Mouse (Mus musculus): ENCODE results near the gene Fam13c.
"Not testable (repeated sequence)": the region's sequence is repeated elsewhere in the genome, so short reads cannot be mapped to it uniquely, and the experiment has no call there.

Fam13c gene

GRCm38 (mm10) chr10:70439676-70440521, at the start of gene Fam13c:
Fam13c (plus strand) TSS chr10:70440481.
- DNase-seq: peak; percentile 37

- DNase-seq: peak; percentile 75
Measured at GRCm38 (mm10) chr10:70395900-70396299, 44.4 kb upstream of the Fam13c start.

GRCm38 (mm10) chr10:70398224-70398623, 42.1 kb upstream of the Fam13c start:
- DNase-seq: peak; percentile 69

- DNase-seq: no peak
Measured at GRCm38 (mm10) chr10:70402006-70402405, 38.3 kb upstream of the Fam13c start.

- DNase-seq: no peak
Measured at GRCm38 (mm10) chr10:70402711-70403110, 37.6 kb upstream of the Fam13c start.

- no peak for DNase-seq
Measured at GRCm38 (mm10) chr10:70417811-70418486, 22.3 kb upstream of the Fam13c start.

- no peak for DNase-seq
Measured at GRCm38 (mm10) chr10:70419282-70420264, 20.7 kb upstream of the Fam13c start.

- no peak for DNase-seq
Measured at GRCm38 (mm10) chr10:70426373-70426772, 13.9 kb upstream of the Fam13c start.

GRCm38 (mm10) chr10:70428121-70428662, 12.1 kb upstream of the Fam13c start:
- DNase-seq: peak; percentile 77

- DNase-seq: no peak
Measured at GRCm38 (mm10) chr10:70429341-70429740, 10.9 kb upstream of the Fam13c start.

GRCm38 (mm10) chr10:70433334-70433733, 6.9 kb upstream of the Fam13c start:
- DNase-seq: peak; percentile 57

- DNase-seq: not testable (repeated sequence)
Measured at GRCm38 (mm10) chr10:70433736-70434135, 6.5 kb upstream of the Fam13c start.

GRCm38 (mm10) chr10:70436656-70437055, 3.6 kb upstream of the Fam13c start:
- no peak for DNase-seq

- DNase-seq: no peak
Measured at GRCm38 (mm10) chr10:70437289-70437688, 3.0 kb upstream of the Fam13c start.

- peak; percentile 81 for DNase-seq
Measured at GRCm38 (mm10) chr10:70440639-70441461, 569 bp downstream of the Fam13c start.

GRCm38 (mm10) chr10:70442156-70442555, 1.9 kb downstream of the Fam13c start:
- DNase-seq: no peak

GRCm38 (mm10) chr10:70442623-70443022, 2.3 kb downstream of the Fam13c start:
- DNase-seq: no peak

GRCm38 (mm10) chr10:70447787-70448186, 7.5 kb downstream of the Fam13c start:
- no peak for DNase-seq

- no peak for DNase-seq
Measured at GRCm38 (mm10) chr10:70449206-70449605, 8.9 kb downstream of the Fam13c start.

GRCm38 (mm10) chr10:70455886-70456305, 15.6 kb downstream of the Fam13c start:
- peak; percentile 79 for DNase-seq

GRCm38 (mm10) chr10:70458574-70459263, 18.4 kb downstream of the Fam13c start:
- DNase-seq: no peak

All from right cerebral cortex, adult 18-20 months (tissue).